Mouse (Mus musculus) E14TG2a.4 (cell line): ENCODE measurements around the gene Olfr1428.
"Not testable (repeated sequence)": the region's sequence is repeated elsewhere in the genome, so short reads cannot be mapped to it uniquely, and the experiment has no call there.

Experiments
- H3K27me3 ChIP-seq: 2 replicates; pipeline ENCODE4 v1.6.1; 2014; ENCODE audit warnings: low read length, control low read depth; ENCODE audit not compliant: insufficient read depth
- H3K36me3 ChIP-seq: 2 replicates; pipeline ENCODE4 v1.6.1; 2014; ENCODE audit warnings: low read length, control low read depth; ENCODE audit not compliant: insufficient read depth
- H3K4me1 ChIP-seq: replicated peaks from 2 replicates; pipeline ENCODE4 v1.6.1; 2014; ENCODE audit warnings: low read depth, low read length, control low read depth
- H3K4me3 ChIP-seq: replicated peaks from 2 replicates; pipeline ENCODE4 v1.5.1; 2014; ENCODE audit warnings: mild to moderate bottlenecking, low read length
- H3K9me3 ChIP-seq: 2 replicates; pipeline ENCODE4 v1.6.1; 2014; ENCODE audit warnings: low read length, control low read depth
- CTCF ChIP-seq: conservative IDR thresholded peaks from 2 replicates; pipeline ENCODE4 v1.5.1; 2014; ENCODE audit warnings: low read length
- NANOG ChIP-seq: IDR thresholded peaks from 2 replicates; pipeline ENCODE4 v1.6.1; 2014; ENCODE audit warnings: borderline replicate concordance, low read length, mixed read lengths
- POU5F1 ChIP-seq: IDR thresholded peaks from 2 replicates; pipeline ENCODE4 v1.6.1; 2014; ENCODE audit warnings: low read length, borderline replicate concordance

Gene Olfr1428

GRCm38 (mm10) chr19:12115797-12116196 is at the start of gene Olfr1428:
Olfr1428 (minus strand) TSS chr19:12115897.
- no peaks in the 10 kb centered on the region for H3K4me1 ChIP-seq
- H3K4me3 ChIP-seq, result no peak within 1 kb of the TSS
- H3K36me3 ChIP-seq, result no peaks in the 10 kb centered on the region
- no peaks in the 10 kb centered on the region for H3K27me3 ChIP-seq
- H3K9me3 ChIP-seq, result no peaks in the 10 kb centered on the region
- TF ChIP-seq NANOG, result no peak
- TF ChIP-seq CTCF, result no peak
- TF ChIP-seq POU5F1, result no peak

GRCm38 (mm10) chr19:12145452-12145851 is 29.8 kb upstream of the Olfr1428 start:
- no peak for TF ChIP-seq NANOG
- TF ChIP-seq CTCF, result no peak
- no peak for TF ChIP-seq POU5F1
- Histone ChIP-seq H3K36me3 (no peaks in the 10 kb centered on the region), H3K27me3 (no peaks in the 10 kb centered on the region), H3K4me3 (no peak overlapping the region), H3K4me1 (no peaks in the 10 kb centered on the region), H3K9me3 (no peaks in the 10 kb centered on the region)

DNA sequence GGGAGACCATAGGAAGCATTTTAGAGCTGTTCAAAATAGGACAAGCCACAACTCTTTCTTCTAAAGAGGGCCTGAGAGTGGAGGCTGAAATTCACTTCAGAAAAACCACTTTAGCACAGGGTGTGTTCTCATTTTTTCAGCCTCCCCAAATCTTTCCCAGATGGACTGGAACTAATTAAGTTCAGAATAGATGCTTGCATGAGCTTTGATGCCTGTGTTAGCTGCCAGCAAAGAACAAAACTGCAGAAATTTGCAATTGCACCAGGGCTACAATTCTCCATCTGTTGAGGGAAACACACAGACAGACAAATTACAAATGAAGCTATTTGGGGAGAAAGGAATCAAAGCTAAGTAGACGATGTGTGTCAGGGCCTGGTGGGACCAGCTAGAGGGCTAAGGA is 27.7 kb upstream of the Olfr1428 start:
- H3K9me3 ChIP-seq, result no peaks in the 10 kb centered on the region
- TF ChIP-seq NANOG (no peak), CTCF (no peak), POU5F1 (no peak)
- H3K36me3 ChIP-seq, result no peaks in the 10 kb centered on the region
- H3K4me3 ChIP-seq, result no peak overlapping the region
- no peaks in the 10 kb centered on the region for H3K4me1 ChIP-seq
- no peaks in the 10 kb centered on the region for H3K27me3 ChIP-seq

- H3K36me3 ChIP-seq, result no peaks in the 10 kb centered on the region
- TF ChIP-seq NANOG (no peak), POU5F1 (no peak), CTCF (peak; percentile 85)
- H3K4me3 ChIP-seq, result no peak overlapping the region
- no peaks in the 10 kb centered on the region for H3K27me3 ChIP-seq
- H3K4me1 ChIP-seq, result no peaks in the 10 kb centered on the region
- H3K9me3 ChIP-seq, result no peaks in the 10 kb centered on the region
Measured at GRCm38 (mm10) chr19:12134289-12134688, 18.6 kb upstream of the Olfr1428 start.

DNA sequence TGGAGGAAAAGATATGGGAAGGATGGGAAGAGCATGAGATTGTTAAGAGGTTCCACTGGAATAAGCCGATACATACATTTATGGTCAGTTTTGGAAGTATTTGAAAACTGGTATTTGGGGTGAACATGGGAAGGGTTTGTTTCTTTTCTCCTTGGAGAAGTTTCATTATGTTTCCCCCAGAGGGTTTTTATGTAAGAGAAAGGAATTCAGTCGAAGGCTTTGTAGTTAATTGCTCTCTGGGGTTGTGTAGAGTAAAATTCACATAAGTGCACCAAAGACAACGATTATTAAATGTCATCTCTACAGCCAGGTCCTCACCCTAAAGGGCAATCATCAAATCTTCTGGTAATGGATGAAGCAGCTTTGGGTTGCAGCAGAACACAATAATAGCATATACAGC is 7.4 kb upstream of the Olfr1428 start, which contains the start of gene Olfr76:
Gene Olfr76, minus strand, starts transcription at position 101 of the 400 bp plus-strand sequence.
- H3K36me3 ChIP-seq, result no peaks in the 10 kb centered on the region
- H3K9me3 ChIP-seq, result no peaks in the 10 kb centered on the region
- H3K4me1 ChIP-seq, result no peaks in the 10 kb centered on the region
- H3K27me3 ChIP-seq, result no peaks in the 10 kb centered on the region
- no peak within 1 kb of the TSS for H3K4me3 ChIP-seq
- TF ChIP-seq POU5F1, result no peak
- TF ChIP-seq NANOG, result no peak
- no peak for TF ChIP-seq CTCF

DNA sequence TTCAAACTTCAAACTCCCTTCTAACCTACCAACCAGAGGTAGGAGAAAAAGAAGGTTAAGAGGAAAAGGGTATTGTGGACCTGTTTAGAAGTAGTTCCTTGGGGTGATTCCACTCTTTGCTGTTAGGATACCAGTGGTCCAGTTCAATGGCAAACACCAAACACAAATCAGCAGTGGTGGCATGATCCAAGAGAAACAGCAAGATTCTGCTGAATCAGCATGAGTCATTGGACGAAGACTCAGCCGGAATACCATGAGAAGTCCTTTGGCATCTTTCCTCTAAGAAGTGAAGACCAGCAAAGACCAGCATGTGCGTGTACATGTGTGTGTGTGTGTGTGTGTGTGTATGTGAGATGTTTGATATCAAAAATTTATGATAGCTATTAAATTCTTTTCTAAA is 767 bp upstream of the Olfr1428 start:
- Histone ChIP-seq H3K4me1 (no peaks in the 10 kb centered on the region), H3K4me3 (no peak overlapping the region)
- TF ChIP-seq POU5F1, result no peak

DNA sequence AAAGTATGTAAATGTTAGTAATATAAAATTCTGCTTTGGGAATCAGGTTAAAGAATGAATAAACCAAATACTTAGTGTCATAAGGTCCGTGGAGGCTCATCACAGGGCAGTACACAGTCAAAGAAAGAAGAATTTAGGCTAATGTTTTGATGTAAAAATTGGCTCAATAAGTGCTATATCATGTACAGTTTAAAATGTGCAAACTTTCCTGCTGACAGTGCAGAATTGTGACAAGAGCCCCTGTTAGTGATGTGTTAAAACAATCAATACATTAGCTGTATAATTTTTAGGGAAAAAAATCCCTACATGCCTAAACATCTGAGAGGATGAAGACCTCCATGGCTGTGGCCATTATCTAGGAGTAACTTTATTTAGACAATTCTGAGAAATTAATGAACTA is 1.9 kb downstream of the Olfr1428 start:
- H3K9me3 ChIP-seq, result no peaks in the 10 kb centered on the region
- no peaks in the 10 kb centered on the region for H3K4me1 ChIP-seq
- no peaks in the 10 kb centered on the region for H3K27me3 ChIP-seq
- no peak overlapping the region for H3K4me3 ChIP-seq
- TF ChIP-seq CTCF, result no peak
- no peaks in the 10 kb centered on the region for H3K36me3 ChIP-seq

More for the DNA sequence above, 767 bp upstream of the Olfr1428 start:
- H3K36me3 ChIP-seq, result no peaks in the 10 kb centered on the region
- H3K27me3 ChIP-seq, result no peaks in the 10 kb centered on the region
- H3K9me3 ChIP-seq, result no peaks in the 10 kb centered on the region

GRCm38 (mm10) chr19:12104541-12104940 is 11.2 kb downstream of the Olfr1428 start:
- TF ChIP-seq POU5F1, result no peak
- no peak for TF ChIP-seq CTCF
- Histone ChIP-seq H3K36me3 (no peaks in the 10 kb centered on the region), H3K27me3 (no peaks in the 10 kb centered on the region), H3K4me3 (no peak overlapping the region), H3K4me1 (no peaks in the 10 kb centered on the region), H3K9me3 (no peaks in the 10 kb centered on the region)

DNA sequence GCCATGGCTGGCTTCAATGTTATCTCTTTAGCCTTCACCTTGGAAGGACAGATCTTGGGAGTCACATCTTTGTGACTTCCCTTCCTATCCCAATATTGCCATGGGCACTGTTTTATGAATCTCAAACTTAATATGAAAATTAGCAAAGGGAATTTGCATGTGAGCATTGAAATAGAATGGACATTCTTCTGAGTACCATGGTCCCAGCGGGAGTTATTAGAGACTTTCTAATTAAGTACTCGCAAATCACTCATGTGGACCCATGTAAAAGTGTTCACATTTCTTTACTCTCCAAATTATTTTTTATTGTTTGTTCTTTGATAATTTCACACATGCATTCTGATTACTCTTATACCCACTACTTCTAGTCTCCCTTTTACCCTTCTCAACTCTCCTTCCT is 12.5 kb downstream of the Olfr1428 start, which contains the start of gene Olfr1427:
Gene Olfr1427, minus strand, starts transcription at position 101 of the 400 bp plus-strand sequence.
- Histone ChIP-seq H3K9me3 (no peaks in the 10 kb centered on the region), H3K4me3 (no peak within 1 kb of the TSS), H3K4me1 (no peaks in the 10 kb centered on the region), H3K36me3 (no peaks in the 10 kb centered on the region), H3K27me3 (no peaks in the 10 kb centered on the region)
- TF ChIP-seq POU5F1, result no peak
- TF ChIP-seq NANOG, result no peak
- no peak for TF ChIP-seq CTCF

DNA sequence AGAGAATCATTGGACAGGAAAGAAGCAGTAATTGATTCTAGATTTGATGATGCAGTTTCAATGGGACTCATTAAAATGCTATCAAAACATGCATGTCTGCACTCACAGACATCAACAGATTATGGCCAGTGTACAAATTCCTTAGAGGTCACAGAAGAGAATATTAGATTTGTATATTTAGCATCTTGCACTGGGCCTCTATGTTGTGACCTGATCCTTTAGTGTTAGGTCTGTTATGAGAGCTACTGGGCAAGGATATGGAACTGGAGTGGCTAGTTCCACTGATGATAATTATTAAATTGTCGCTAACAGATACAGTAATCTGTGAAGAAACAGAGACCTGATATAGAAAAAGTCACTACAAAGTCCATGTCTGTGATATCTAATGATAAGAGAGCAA is 23.8 kb downstream of the Olfr1428 start, which contains the start of gene Olfr1426:
Gene Olfr1426, minus strand, starts transcription at position 101 of the 400 bp plus-strand sequence.
- TF ChIP-seq POU5F1, result no peak
- no peak for TF ChIP-seq NANOG
- no peak for TF ChIP-seq CTCF
- Histone ChIP-seq H3K36me3 (no peaks in the 10 kb centered on the region), H3K9me3 (peaks cover 5% of the 10 kb centered on the region; the same call in 1 of the 2 replicates), H3K4me1 (no peaks in the 10 kb centered on the region), H3K27me3 (no peaks in the 10 kb centered on the region), H3K4me3 (no peak within 1 kb of the TSS)

DNA sequence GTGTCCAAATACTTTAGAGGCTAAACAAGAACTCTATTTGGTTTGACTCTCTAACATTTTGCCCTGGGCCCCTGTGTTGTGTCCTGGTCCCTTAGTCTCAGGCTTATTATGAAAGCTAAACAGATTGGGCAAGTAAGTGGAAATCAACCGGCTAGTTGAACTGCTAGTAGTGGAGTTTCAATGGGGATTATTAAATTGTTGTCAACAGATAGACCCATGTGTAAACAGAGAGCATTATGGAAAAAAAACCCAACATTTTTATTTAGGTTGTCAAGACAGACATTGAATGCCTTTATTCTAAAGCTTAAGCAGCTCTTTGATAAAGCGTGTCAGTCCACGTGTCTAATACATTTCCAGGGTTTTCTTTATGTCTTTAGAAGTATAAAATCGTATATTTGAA is 38.1 kb downstream of the Olfr1428 start, which contains the start of gene Olfr1425:
Gene Olfr1425, minus strand, starts transcription at position 101 of the 400 bp plus-strand sequence.
- not testable (repeated sequence) for H3K4me1 ChIP-seq, H3K36me3 ChIP-seq, H3K4me3 ChIP-seq, H3K27me3 ChIP-seq, H3K9me3 ChIP-seq
